Mouse (Mus musculus) forebrain, embryonic 14.5 days (tissue): ENCODE results near the gene Gzmg. TPM values are rescaled to one million over a fixed set of nuclear protein-coding genes. Genes with fewer than 3 reads are reported as not detected.
"Not testable (repeated sequence)": the region's sequence is repeated elsewhere in the genome, so short reads cannot be mapped to it uniquely, and the experiment has no call there.

Source experiments
- ATAC-seq: fragments of 200-750 bp; cut with Nextera tagmentation; 2 replicates; pipeline ENCODE4 v1.8.0; 2017; ENCODE audit warnings: mild to moderate bottlenecking, moderate library complexity
- DNase-seq: peaks from one replicate; pipeline ENCODE4 v3.0.0-alpha.2; 2015; ENCODE audit warnings: low spot score
- H3K27ac ChIP-seq: fragments of 300-500 bp; sonication (generic); 2 replicates; pipeline ENCODE4 v1.5.1; 2014; ENCODE audit warnings: low read depth, mild to moderate bottlenecking, control low read depth, low read length, moderate library complexity
- H3K27me3 ChIP-seq: fragments of 300-500 bp; sonication (generic); replicated peaks from 2 replicates; pipeline ENCODE4 v1.6.1; 2014; ENCODE audit warnings: low read length, control low read depth, mixed read lengths; ENCODE audit not compliant: control insufficient read depth, insufficient read depth
- H3K36me3 ChIP-seq: fragments of 300-500 bp; sonication (generic); 2 replicates; pipeline ENCODE4 v1.6.1; 2014; ENCODE audit warnings: low read length, control low read depth; ENCODE audit not compliant: control insufficient read depth, insufficient read depth
- H3K4me1 ChIP-seq: fragments of 300-500 bp; sonication (generic); 2 replicates; pipeline ENCODE4 v1.6.1; 2014; ENCODE audit warnings: antibody characterized with exemption, low read length, control low read depth; ENCODE audit not compliant: control insufficient read depth, insufficient read depth
- H3K4me2 ChIP-seq: fragments of 300-500 bp; sonication (generic); 2 replicates; pipeline ENCODE4 v1.6.1; 2014; ENCODE audit warnings: mild to moderate bottlenecking, control low read depth, low read length
- H3K4me3 ChIP-seq: fragments of 300-500 bp; sonication (generic); 2 replicates; pipeline ENCODE4 v1.5.1; 2014; ENCODE audit warnings: low read depth, low read length, control low read depth
- H3K9ac ChIP-seq: fragments of 300-500 bp; sonication (generic); 2 replicates; pipeline ENCODE4 v1.6.1; 2014; ENCODE audit warnings: mild to moderate bottlenecking, low read length, control low read depth, moderate library complexity
- H3K9me3 ChIP-seq: fragments of 300-500 bp; sonication (generic); replicated peaks from 2 replicates; pipeline ENCODE4 v1.6.1; 2016; ENCODE audit warnings: low read length, control low read depth, mixed read lengths; ENCODE audit not compliant: control insufficient read depth
- WGBS: fragments of 180-500 bp; shearing (Covaris S2); extraction: QIAGEN DNeasy Blood & Tissue Kit; methylation state at CpG from one replicate; pipeline ENCODE4 v1.1.7; 2014; 5-methylcytosine and 5-hydroxymethylcytosine counted together
- polyA plus RNA-seq: library from polyadenylated mRNA; unstranded; fragments of >200 nt; fragmentation: Nextera tagmentation; extraction: Ambion mirVana; gene quantifications from 2 replicates; pipeline ENCODE4 v1.2.1, GENCODE M21; 2014

Gene Gzmg
- polyA plus RNA-seq, 1 experiment from 2014 or later: not detected

- DNase-seq, H3K4me3 ChIP-seq, H3K9ac ChIP-seq, H3K36me3 ChIP-seq, H3K4me2 ChIP-seq, H3K27me3 ChIP-seq, H3K27ac ChIP-seq, H3K4me1 ChIP-seq, ATAC-seq, H3K9me3 ChIP-seq: not testable (repeated sequence)
- WGBS: 95% methylated on average over 33 of the region's 33 CpGs
Measured at GRCm38 (mm10) chr14:56115531-56116310, 43.7 kb downstream of the Gzmg start.

Other genes with a start within 250 kb of the Gzmg start
- gene Cma1, start 214.9 kb downstream of the Gzmg start, polyA plus RNA-seq: 0.27 and 0.35 TPM in 2 replicates
- not detected in 2 replicates for gene Cma2, start 208.6 kb downstream of the Gzmg start, polyA plus RNA-seq
- not detected in 2 replicates for gene Mcpt1, start 141.6 kb downstream of the Gzmg start, polyA plus RNA-seq
- not detected in 2 replicates for gene Mcpt9, start 129.1 kb downstream of the Gzmg start, polyA plus RNA-seq
- gene Mcpt2, start 117.5 kb downstream of the Gzmg start, polyA plus RNA-seq: not detected in 2 replicates
- gene Mcpt4, start 97.3 kb downstream of the Gzmg start, polyA plus RNA-seq: not detected in 2 replicates
- 0.22 TPM in 1 of 2 replicates, not detected in the other for gene Mcpt8, start 74.3 kb downstream of the Gzmg start, polyA plus RNA-seq
- gene Ctsg, start 57.0 kb downstream of the Gzmg start, polyA plus RNA-seq: not detected in 2 replicates
- not detected in 2 replicates for gene Gzme, start 39.0 kb downstream of the Gzmg start, polyA plus RNA-seq
- not detected in 2 replicates for gene Gzmd, start 27.0 kb downstream of the Gzmg start, polyA plus RNA-seq
- not detected in 2 replicates for gene Gzmn, start 15.0 kb upstream of the Gzmg start, polyA plus RNA-seq
- gene Gzmf, start 51.8 kb upstream of the Gzmg start, polyA plus RNA-seq: not detected in 2 replicates
- not detected in 2 replicates for gene Gzmc, start 75.1 kb upstream of the Gzmg start, polyA plus RNA-seq
- gene Gzmb, start 102.7 kb upstream of the Gzmg start, polyA plus RNA-seq: not detected in 2 replicates
- gene Atp12a, start 205.5 kb upstream of the Gzmg start, polyA plus RNA-seq: 0.14 and 0.26 TPM in 2 replicates
- 1.4 and 1.5 TPM in 2 replicates for gene Rnf17, start 243.0 kb upstream of the Gzmg start, polyA plus RNA-seq